Comparison of ENCODE assay signal across 9 mouse cellular contexts in genomic region chr14:75727046-75727445, GRCm38 (mm10). TPM values are rescaled to one million over a fixed set of nuclear protein-coding genes. Genes with fewer than 3 reads are reported as not detected.
DNase-seq lines count a peak whose midpoint lies in the region; ATAC-seq and TF ChIP-seq lines count a peak whose summit lies in the region.
"Had no signal": no experiment of that assay in that cellular context is flagged by ENCODE, and none has a peak within 500 bp of the region (broad histone marks: within the 10 kb centered on the region; RNA-seq: fewer than 3 reads in every experiment).

No protein-coding gene starts in this region.

- H3K4me3 ChIP-seq in lung, postnatal 0 days (ENCODE audit: low read depth, low read length), result no peak overlapping the region
- H3K4me3 ChIP-seq: neural tube, embryonic 13.5 days had no signal

- peak; percentile 50; the same call in 1 of the 2 replicates for ATAC-seq in erythroblast, adult 5-6 weeks (replicated peaks; ENCODE audit: low FRiP score, poor library complexity, severe bottlenecking)
- ATAC-seq in lung, postnatal 0 days, result peak; percentile 55

- 67% methylated on average over 4 of the region's 4 CpGs for WGBS in lung, postnatal 0 days

- H3K4me2 ChIP-seq in lung, postnatal 0 days (replicated peaks; ENCODE audit: low read depth, low read length), result no peak overlapping the region
- H3K4me2 ChIP-seq: neural tube, embryonic 13.5 days had no signal

- no peak overlapping the region for H3K9ac ChIP-seq in lung, postnatal 0 days (replicated peaks; ENCODE audit: low read depth)
- H3K9ac ChIP-seq: neural tube, embryonic 13.5 days had no signal

- no peak overlapping the region for H3K27ac ChIP-seq in lung, postnatal 0 days (ENCODE audit: low read length)
- H3K27ac ChIP-seq: neural tube, embryonic 13.5 days had no signal

- no peak for TF ChIP-seq EP300 in lung, postnatal 0 days (IDR thresholded peaks at IDR 0.05)

- no peaks in the 10 kb centered on the region for H3K9me3 ChIP-seq in lung, postnatal 0 days (ENCODE audit: low read length)
- H3K9me3 ChIP-seq: neural tube, embryonic 13.5 days had no signal

- intact Hi-C loops in heart, postnatal 10 days (cut with DNase I), result loop anchor here (5.0 kb wide), 1 partner anchor 35 kb away; no protein-coding TSS in a partner anchor

- no peaks in the 10 kb centered on the region for H3K4me1 ChIP-seq in lung, postnatal 0 days (ENCODE audit: insufficient read depth, low read depth, low read length)
- H3K4me1 ChIP-seq: neural tube, embryonic 13.5 days had no signal

- H3K27me3 ChIP-seq in lung, postnatal 0 days (replicated peaks; ENCODE audit: insufficient read depth, low read length), result no peaks in the 10 kb centered on the region
- H3K27me3 ChIP-seq: neural tube, embryonic 13.5 days had no signal

- peaks cover 30% of the 10 kb centered on the region for H3K36me3 ChIP-seq in lung, postnatal 0 days (ENCODE audit: insufficient read depth, low read length)

- TF ChIP-seq CTCF in lung, postnatal 0 days (IDR thresholded peaks at IDR 0.05), result peak; percentile 61

- DNase-seq in heart, postnatal 10 days, result peak; percentile 18 to 32
- DNase-seq in heart, adult 8-10 months (ENCODE audit: low spot score), result no peak
- peak; percentile 42 for DNase-seq in Muller cell, postnatal 12 days (ENCODE audit: inconsistent ontology term)
- DNase-seq in lung, postnatal 0 days (ENCODE audit: low spot score), result peak; percentile 53
- no peak for DNase-seq in frontal cortex, postnatal 14 days (ENCODE audit: low spot score in 2 of 2)
- no peak for DNase-seq in gastrocnemius, postnatal 10 days
- no peak for DNase-seq in thymus, postnatal 4 days

RNA-seq across cellular contexts. Expression of gene Cog3, which starts 27.3 kb away (rescaled TPM):
- 10 to 100 TPM; 16.3 to 16.7 TPM for total RNA-seq in heart, postnatal 10 days (2021)
- total RNA-seq in heart, adult 8-10 months (2022), result 10 to 100 TPM; 13.9 to 15.4 (median 14.6) TPM
- total RNA-seq in erythroblast, adult 5-6 weeks (2015; ENCODE audit: low replicate concordance), result 5.9 and 6.0 TPM in 2 replicates
- 11.9 and 14.2 TPM in 2 replicates for total RNA-seq in erythroblast, adult 5-6 weeks (2017; ENCODE audit: low replicate concordance)
- polyA plus RNA-seq in lung, postnatal 0 days (2015; fragmentation: Nextera tagmentation; extraction: Ambion mirVana), result 12.8 and 13.4 TPM in 2 replicates
- total RNA-seq in gastrocnemius, postnatal 10 days (2021), result 10 to 100 TPM; 10.6 to 12.6 TPM

RNA-seq across cellular contexts. Expression of gene Slc25a30, which starts 59.8 kb away (rescaled TPM):
- 10 to 100 TPM; 20.2 to 23.5 TPM for total RNA-seq in heart, postnatal 10 days (2021)
- total RNA-seq in heart, adult 8-10 months (2022), result 10 to 100 TPM; 11.0 to 13.3 (median 11.6) TPM
- total RNA-seq in erythroblast, adult 5-6 weeks (2015; ENCODE audit: low replicate concordance), result 8.2 and 13.3 TPM in 2 replicates
- total RNA-seq in erythroblast, adult 5-6 weeks (2017; ENCODE audit: low replicate concordance), result 3.4 and 7.0 TPM in 2 replicates
- polyA plus RNA-seq in lung, postnatal 0 days (2015; fragmentation: Nextera tagmentation; extraction: Ambion mirVana), result 3.6 and 3.8 TPM in 2 replicates
- total RNA-seq in gastrocnemius, postnatal 10 days (2021), result 1 to 10 TPM; 6.3 to 9.8 TPM

Comparison
In these comparisons a context has a peak if more than half of its experiments do, and no peak if none do; other contexts are left out.
1. DNase-seq: peak in heart, postnatal 10 days (2 of 2), Muller cell, postnatal 12 days (single experiment) and lung, postnatal 0 days (single experiment); none in heart, adult 8-10 months (single experiment), frontal cortex, postnatal 14 days (0 of 2), gastrocnemius, postnatal 10 days (single experiment) and thymus, postnatal 4 days (single experiment).